Mouse (Mus musculus) stomach, postnatal 0 days (tissue): ENCODE measurements around the gene Ralgds.

Experiments
- CTCF ChIP-seq: IDR thresholded peaks from 2 replicates; pipeline ENCODE4 v1.5.1; 2016; ENCODE audit warnings: antibody characterized with exemption, low read depth, mild to moderate bottlenecking, moderate library complexity
- EP300 ChIP-seq: optimal IDR thresholded peaks from 2 replicates; pipeline ENCODE3; 2016; ENCODE audit warnings: antibody characterized with exemption

DNA sequence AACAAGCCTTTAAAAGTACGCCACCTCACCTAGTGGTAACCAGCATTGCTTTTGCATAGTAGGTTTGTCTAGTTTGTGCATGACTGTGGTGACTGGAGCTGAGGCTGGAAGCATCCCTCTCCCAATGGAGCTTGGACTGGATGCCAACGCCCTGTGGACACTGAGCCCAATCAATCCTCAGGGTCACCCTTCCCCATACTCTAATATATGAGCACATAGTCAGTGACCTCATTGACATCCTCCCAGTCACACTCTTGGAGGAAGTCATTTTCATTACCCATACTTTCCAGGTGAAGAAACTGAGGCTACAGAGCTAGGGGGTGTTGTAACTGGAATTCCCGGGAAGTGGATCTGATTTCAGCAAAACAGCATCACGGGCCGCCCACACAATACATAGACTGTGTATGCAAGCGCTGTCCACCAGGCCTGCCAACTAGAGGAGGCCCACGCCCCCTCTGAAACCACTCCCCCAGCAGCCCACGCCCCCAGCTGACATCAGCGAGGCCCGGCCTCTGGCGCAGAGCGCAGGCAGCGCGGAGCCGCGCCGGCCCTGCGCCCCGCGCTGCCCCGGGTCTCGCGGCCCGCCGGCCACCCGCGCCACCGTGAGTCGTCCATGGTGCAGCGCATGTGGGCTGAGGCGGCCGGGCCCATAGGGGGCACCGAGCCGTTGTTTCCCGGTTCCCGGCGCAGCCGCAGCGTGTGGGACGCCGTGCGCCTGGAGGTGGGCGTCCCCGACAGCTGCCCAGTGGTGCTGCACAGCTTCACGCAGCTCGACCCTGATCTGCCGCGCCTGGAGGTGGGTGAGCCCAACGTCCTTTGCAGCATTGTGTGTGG is 20.2 kb downstream of the Ralgds start:
- TF ChIP-seq CTCF = peak; percentile 51
- TF ChIP-seq EP300 = no peak
